In the genomic region with DNA sequence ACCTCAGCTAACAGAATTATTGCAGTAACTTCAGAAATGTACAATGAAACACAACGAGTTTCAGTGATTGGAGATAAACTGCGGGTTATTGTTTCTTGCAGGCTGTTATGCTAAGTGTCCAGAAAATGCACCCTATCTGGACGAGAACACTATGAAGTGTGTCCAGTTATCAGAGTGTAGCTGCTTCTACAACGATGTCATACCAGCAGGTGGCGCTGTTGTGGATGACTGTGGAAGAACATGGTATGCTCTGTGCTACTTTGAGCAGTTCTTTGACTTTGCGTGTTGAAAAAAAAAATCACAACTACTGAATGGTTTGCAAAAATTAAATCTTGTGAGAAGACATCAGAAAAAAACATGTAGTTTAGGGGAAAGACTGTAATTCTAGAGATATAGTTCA, we compare ENCODE assay signal across 9 mouse cellular contexts.
DNase-seq lines count a peak whose midpoint lies in the region; ATAC-seq and TF ChIP-seq lines count a peak whose summit lies in the region.
"Had no signal": no experiment of that assay in that cellular context is flagged by ENCODE, and none has a peak within 500 bp of the region (broad histone marks: within the 10 kb centered on the region; RNA-seq: fewer than 3 reads in every experiment).

No protein-coding gene starts in this region.

- no peaks in the 10 kb centered on the region for H3K36me3 ChIP-seq in kidney, postnatal 0 days (ENCODE audit: insufficient read depth, low read length)
- H3K36me3 ChIP-seq in kidney, embryonic 14.5 days (ENCODE audit: control insufficient read depth, insufficient read depth, low read length): no peaks in the 10 kb centered on the region
- H3K36me3 ChIP-seq: heart, embryonic 15.5 days had no signal

- H3K9me3 ChIP-seq in kidney, postnatal 0 days (replicated peaks; ENCODE audit: low read length): no peaks in the 10 kb centered on the region
- H3K9me3 ChIP-seq in kidney, embryonic 14.5 days (ENCODE audit: control insufficient read depth, low read length): no peaks in the 10 kb centered on the region
- H3K9me3 ChIP-seq: heart, embryonic 15.5 days had no signal

- H3K4me3 ChIP-seq in kidney, postnatal 0 days (replicated peaks; ENCODE audit: low read depth, low read length): no peak overlapping the region
- H3K4me3 ChIP-seq in kidney, embryonic 14.5 days (ENCODE audit: low read length): no peak overlapping the region
- H3K4me3 ChIP-seq: heart, embryonic 15.5 days had no signal

- no peak overlapping the region for H3K27ac ChIP-seq in kidney, postnatal 0 days
- no peak overlapping the region for H3K27ac ChIP-seq in kidney, embryonic 14.5 days (ENCODE audit: low read depth, low read length)
- H3K27ac ChIP-seq: heart, embryonic 15.5 days had no signal

- 64% methylated on average over 6 of the region's 6 CpGs for WGBS in kidney, postnatal 0 days
- WGBS in kidney, embryonic 14.5 days: 61% methylated on average over 6 of the region's 6 CpGs

- TF ChIP-seq CTCF in kidney, postnatal 0 days (IDR thresholded peaks at IDR 0.05; ENCODE audit: low read depth): peak; percentile 53

- H3K4me2 ChIP-seq in kidney, postnatal 0 days (ENCODE audit: low read length): no peak overlapping the region
- H3K4me2 ChIP-seq in kidney, embryonic 14.5 days (replicated peaks; ENCODE audit: low read depth, low read length): no peak overlapping the region
- H3K4me2 ChIP-seq: heart, embryonic 15.5 days had no signal

- H3K4me1 ChIP-seq in kidney, postnatal 0 days (replicated peaks; ENCODE audit: insufficient read depth, low read length): no peaks in the 10 kb centered on the region
- H3K4me1 ChIP-seq in kidney, embryonic 14.5 days (ENCODE audit: control insufficient read depth, insufficient read depth, low read length): no peaks in the 10 kb centered on the region
- H3K4me1 ChIP-seq: heart, embryonic 15.5 days had no signal

- H3K9ac ChIP-seq in kidney, postnatal 0 days (ENCODE audit: low read depth, low read length): no peak overlapping the region
- no peak overlapping the region for H3K9ac ChIP-seq in kidney, embryonic 14.5 days (ENCODE audit: low read depth, low read length)
- H3K9ac ChIP-seq: heart, embryonic 15.5 days had no signal

- DNase-seq in CD4-positive, CD25-positive, alpha-beta regulatory T cell, adult 2 months (ENCODE audit: low read depth, low spot score): peak; percentile 5
- DNase-seq in kidney, postnatal 0 days (ENCODE audit: low spot score): no peak
- DNase-seq in urinary bladder, postnatal 14 days (ENCODE audit: low spot score): peak; percentile 11
- DNase-seq in urinary bladder, postnatal 10 days (ENCODE audit: low spot score): no peak
- DNase-seq in testis, postnatal 14 days (ENCODE audit: low spot score): peak; percentile 15
- no peak for DNase-seq in layer of hippocampus, adult 9-10 months (ENCODE audit: low spot score)

- H3K27me3 ChIP-seq in kidney, postnatal 0 days (ENCODE audit: insufficient read depth, low read length): no peaks in the 10 kb centered on the region
- no peaks in the 10 kb centered on the region for H3K27me3 ChIP-seq in kidney, embryonic 14.5 days (ENCODE audit: control insufficient read depth, insufficient read depth, low read length)
- H3K27me3 ChIP-seq: heart, embryonic 15.5 days had no signal

- no peak for ATAC-seq in CD4-positive, CD25-positive, alpha-beta regulatory T cell, adult 4 months
- ATAC-seq in kidney, postnatal 0 days (replicated peaks; ENCODE audit: low FRiP score, low read depth): no peak
- no peak for ATAC-seq in kidney, embryonic 14.5 days (ENCODE audit: low FRiP score, low TSS enrichment)

Comparison
In these comparisons a context has a peak if more than half of its experiments do, and no peak if none do; other contexts are left out.
1. DNase-seq: peak in CD4-positive, CD25-positive, alpha-beta regulatory T cell, adult 2 months (single experiment), urinary bladder, postnatal 14 days (single experiment) and testis, postnatal 14 days (single experiment); none in kidney, postnatal 0 days (single experiment), urinary bladder, postnatal 10 days (single experiment) and layer of hippocampus, adult 9-10 months (single experiment).